8 mouse cellular contexts compared by ENCODE assay signal in the genomic region with DNA sequence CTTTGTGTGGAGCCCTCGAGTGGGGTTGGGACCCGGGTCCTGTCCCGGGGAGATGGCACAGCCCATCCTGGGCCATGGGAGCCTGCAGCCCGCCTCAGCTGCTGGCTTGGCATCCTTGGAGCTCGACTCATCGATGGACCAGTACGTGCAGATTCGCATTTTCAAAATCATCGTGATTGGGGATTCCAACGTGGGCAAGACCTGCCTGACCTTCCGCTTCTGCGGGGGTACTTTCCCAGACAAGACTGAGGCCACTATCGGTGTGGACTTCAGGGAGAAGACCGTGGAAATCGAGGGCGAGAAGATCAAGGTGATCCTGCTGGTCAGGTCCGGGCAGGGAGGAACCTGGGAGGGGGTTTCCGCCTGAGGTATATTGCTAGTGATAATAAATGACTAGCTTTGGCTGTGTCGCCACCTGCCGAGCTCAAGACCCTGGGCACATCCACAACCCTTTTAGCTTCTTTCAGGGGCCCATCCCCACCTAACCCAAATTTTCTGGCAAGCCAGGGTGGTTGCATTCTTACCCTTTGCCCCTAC. TPM values are rescaled to one million over a fixed set of nuclear protein-coding genes. Genes with fewer than 3 reads are reported as not detected.
DNase-seq lines count a peak whose midpoint lies in the region; ATAC-seq lines count a peak whose summit lies in the region.

No protein-coding gene starts in this region.

- peak overlapping the region; percentile 61 for H3K9ac ChIP-seq in embryonic facial prominence, embryonic 14.5 days (ENCODE audit: low read depth, low read length)
- peak overlapping the region; percentile 20; the same call in 1 of the 2 replicates for H3K9ac ChIP-seq in limb, embryonic 15.5 days
- H3K9ac ChIP-seq in stomach, embryonic 15.5 days: peak overlapping the region; percentile 25; the same call in 1 of the 2 replicates

- no peak for DNase-seq in heart, embryonic 10.5 days (ENCODE audit: low spot score)
- no peak for DNase-seq in heart, adult 9 months (ENCODE audit: low spot score in 2 of 2)
- peak; percentile 2 to 9 for DNase-seq in B cell, adult 2 months
- DNase-seq in embryonic facial prominence, embryonic 14.5 days (ENCODE audit: low spot score): no peak
- DNase-seq in retina, postnatal 1 day: no peak
- DNase-seq in adrenal gland, postnatal 10 days: no peak

- 12% methylated on average over 20 of the region's 20 CpGs for WGBS in heart, embryonic 10.5 days
- 31% methylated on average over 17 of the region's 20 CpGs for WGBS in embryonic facial prominence, embryonic 14.5 days
- 30% methylated on average over 20 of the region's 20 CpGs for WGBS in limb, embryonic 15.5 days
- WGBS in stomach, embryonic 15.5 days: 23% methylated on average over 20 of the region's 20 CpGs

- no peaks in the 10 kb centered on the region for H3K4me1 ChIP-seq in heart, embryonic 10.5 days
- H3K4me1 ChIP-seq in embryonic facial prominence, embryonic 14.5 days (ENCODE audit: control insufficient read depth, insufficient read depth, low read length): no peaks in the 10 kb centered on the region
- peaks cover 7% of the 10 kb centered on the region for H3K4me1 ChIP-seq in limb, embryonic 15.5 days
- no peaks in the 10 kb centered on the region for H3K4me1 ChIP-seq in stomach, embryonic 15.5 days

- no peaks in the 10 kb centered on the region for H3K36me3 ChIP-seq in heart, embryonic 10.5 days
- H3K36me3 ChIP-seq in embryonic facial prominence, embryonic 14.5 days (ENCODE audit: control insufficient read depth, insufficient read depth, low read length): no peaks in the 10 kb centered on the region
- H3K36me3 ChIP-seq in limb, embryonic 15.5 days: no peaks in the 10 kb centered on the region
- H3K36me3 ChIP-seq in stomach, embryonic 15.5 days: no peaks in the 10 kb centered on the region

- no peak for ATAC-seq in embryonic facial prominence, embryonic 14.5 days (ENCODE audit: low read depth)
- ATAC-seq in limb, embryonic 15.5 days (ENCODE audit: insufficient number of reproducible peaks, low FRiP score, low TSS enrichment, low read depth): 0 out of 2 replicates have a peak, but pooled peaks have one; percentile 40
- ATAC-seq in stomach, embryonic 15.5 days (ENCODE audit: insufficient read depth, low FRiP score, low read depth): 0 out of 2 replicates have a peak, but pooled peaks have one; percentile 15

- peak overlapping the region; percentile 69 for H3K4me2 ChIP-seq in embryonic facial prominence, embryonic 14.5 days (ENCODE audit: low read depth, low read length)
- peak overlapping the region; percentile 74 for H3K4me2 ChIP-seq in limb, embryonic 15.5 days
- peak overlapping the region; percentile 72 for H3K4me2 ChIP-seq in stomach, embryonic 15.5 days

- peak overlapping the region; percentile 79 for H3K27ac ChIP-seq in heart, embryonic 10.5 days
- H3K27ac ChIP-seq in embryonic facial prominence, embryonic 14.5 days (replicated peaks; ENCODE audit: low read depth, low read length): no peak overlapping the region
- no peak overlapping the region for H3K27ac ChIP-seq in limb, embryonic 15.5 days
- H3K27ac ChIP-seq in stomach, embryonic 15.5 days: no peak overlapping the region

- peak overlapping the region; percentile 61 for H3K4me3 ChIP-seq in heart, embryonic 10.5 days
- H3K4me3 ChIP-seq in embryonic facial prominence, embryonic 14.5 days (ENCODE audit: low read depth, low read length): peak overlapping the region; percentile 46
- H3K4me3 ChIP-seq in limb, embryonic 15.5 days: peak overlapping the region; percentile 47
- H3K4me3 ChIP-seq in stomach, embryonic 15.5 days (replicated peaks): peak overlapping the region; percentile 45

- no peaks in the 10 kb centered on the region for H3K27me3 ChIP-seq in heart, embryonic 10.5 days (ENCODE audit: insufficient read depth, poor library complexity, severe bottlenecking)
- H3K27me3 ChIP-seq in embryonic facial prominence, embryonic 14.5 days (replicated peaks; ENCODE audit: control insufficient read depth, insufficient read depth, low read length): no peaks in the 10 kb centered on the region
- H3K27me3 ChIP-seq in limb, embryonic 15.5 days: no peaks in the 10 kb centered on the region
- H3K27me3 ChIP-seq in stomach, embryonic 15.5 days (replicated peaks): no peaks in the 10 kb centered on the region

- no peaks in the 10 kb centered on the region for H3K9me3 ChIP-seq in heart, embryonic 10.5 days
- H3K9me3 ChIP-seq in embryonic facial prominence, embryonic 14.5 days (ENCODE audit: control insufficient read depth, low read length): no peaks in the 10 kb centered on the region
- no peaks in the 10 kb centered on the region for H3K9me3 ChIP-seq in limb, embryonic 15.5 days
- no peaks in the 10 kb centered on the region for H3K9me3 ChIP-seq in stomach, embryonic 15.5 days

RNA-seq across cellular contexts. Expression of gene Rab33a, which starts 0.5 kb away (rescaled TPM):
- 7.8 and 8.0 TPM in 2 replicates for polyA plus RNA-seq in heart, embryonic 10.5 days (2016; fragmentation: Nextera tagmentation; extraction: Ambion mirVana)
- 4.7 and 5.5 TPM in 2 replicates for polyA plus RNA-seq in embryonic facial prominence, embryonic 14.5 days (2014; fragmentation: Nextera tagmentation; extraction: Ambion mirVana)
- polyA plus RNA-seq in limb, embryonic 15.5 days (2015; fragmentation: Nextera tagmentation; extraction: Ambion mirVana): 2.4 and 4.5 TPM in 2 replicates
- polyA plus RNA-seq in stomach, embryonic 15.5 days (2015; fragmentation: Nextera tagmentation; extraction: Ambion mirVana): 6.3 and 7.3 TPM in 2 replicates
- 10 to 100 TPM; 18.1 to 18.9 TPM for total RNA-seq in adrenal gland, postnatal 10 days (2021)

RNA-seq across cellular contexts. Expression of gene Aifm1, which starts 6.3 kb away (rescaled TPM):
- polyA plus RNA-seq in heart, embryonic 10.5 days (2016; fragmentation: Nextera tagmentation; extraction: Ambion mirVana): 108 and 118 TPM in 2 replicates
- 57.4 and 63.5 TPM in 2 replicates for polyA plus RNA-seq in embryonic facial prominence, embryonic 14.5 days (2014; fragmentation: Nextera tagmentation; extraction: Ambion mirVana)
- 55.3 and 59.3 TPM in 2 replicates for polyA plus RNA-seq in limb, embryonic 15.5 days (2015; fragmentation: Nextera tagmentation; extraction: Ambion mirVana)
- 73.3 and 89.2 TPM in 2 replicates for polyA plus RNA-seq in stomach, embryonic 15.5 days (2015; fragmentation: Nextera tagmentation; extraction: Ambion mirVana)
- 100 to 1,000 TPM; 170 to 174 TPM for total RNA-seq in adrenal gland, postnatal 10 days (2021)

RNA-seq across cellular contexts. Expression of gene Elf4, which starts 56.7 kb away (rescaled TPM):
- 9.9 and 15.7 TPM in 2 replicates for polyA plus RNA-seq in heart, embryonic 10.5 days (2016; fragmentation: Nextera tagmentation; extraction: Ambion mirVana)
- polyA plus RNA-seq in embryonic facial prominence, embryonic 14.5 days (2014; fragmentation: Nextera tagmentation; extraction: Ambion mirVana): 11.5 and 12.7 TPM in 2 replicates
- 8.1 and 8.7 TPM in 2 replicates for polyA plus RNA-seq in limb, embryonic 15.5 days (2015; fragmentation: Nextera tagmentation; extraction: Ambion mirVana)
- polyA plus RNA-seq in stomach, embryonic 15.5 days (2015; fragmentation: Nextera tagmentation; extraction: Ambion mirVana): 9.2 and 10.6 TPM in 2 replicates
- 10 to 100 TPM; 12.8 to 18.5 TPM for total RNA-seq in adrenal gland, postnatal 10 days (2021)

Comparison
In these comparisons a context has a peak if more than half of its experiments do, and no peak if none do; other contexts are left out.
1. DNase-seq: peak in B cell, adult 2 months (2 of 2); none in heart, embryonic 10.5 days (single experiment), heart, adult 9 months (0 of 2), embryonic facial prominence, embryonic 14.5 days (single experiment), retina, postnatal 1 day (single experiment) and adrenal gland, postnatal 10 days (single experiment).
2. Peak in every context shown above with its lines, with median percentiles within 50 percentile points of each other: H3K4me3 ChIP-seq, H3K4me2 ChIP-seq and H3K9ac ChIP-seq.